Mouse (Mus musculus): Measurements from ENCODE around the gene Gm11111. TPM values are rescaled to one million over a fixed set of nuclear protein-coding genes. Genes with fewer than 3 reads are reported as not detected.
"Not testable (repeated sequence)": the region's sequence is repeated elsewhere in the genome, so short reads cannot be mapped to it uniquely, and the experiment has no call there.

Gm11111 gene
- polyA plus RNA-seq, 1 experiment, result not detected

DNA sequence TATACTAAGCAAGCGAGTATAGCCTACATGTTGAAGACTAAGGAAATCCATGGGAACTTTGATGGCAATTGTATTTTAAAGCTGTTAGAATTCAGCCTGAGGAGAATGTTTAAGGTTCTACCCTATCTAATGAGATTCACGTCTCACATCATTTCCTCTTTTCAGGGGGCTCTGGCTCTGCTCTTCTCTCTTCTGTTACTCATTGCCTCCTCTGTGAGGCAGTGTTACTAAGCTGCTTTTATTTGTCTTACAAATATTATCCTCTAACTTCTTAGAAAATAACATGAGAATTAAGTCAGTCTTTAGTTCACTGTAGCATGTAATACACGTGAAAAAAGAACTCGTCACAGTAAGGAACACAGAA is 23.0 kb downstream of the Gm11111 start:
- no peak for DNase-seq
- H3K4me3 ChIP-seq (replicated peaks; ENCODE audit: extremely low read depth, low read depth, low read length), result no peak overlapping the region
- 64% methylated on average over 4 of the region's 4 CpGs for WGBS
- TF ChIP-seq CTCF (IDR thresholded peaks at IDR 0.05; ENCODE audit: insufficient read depth, low read length) (no peak), POLR2A (IDR thresholded peaks at IDR 0.05; ENCODE audit: borderline replicate concordance, extremely low read depth, low read depth, low read length) (no peak)
- H3K4me1 ChIP-seq (ENCODE audit: control insufficient read depth, insufficient read depth, low read length), result peaks cover 2% of the 10 kb centered on the region; the same call in 1 of the 2 replicates

DNA sequence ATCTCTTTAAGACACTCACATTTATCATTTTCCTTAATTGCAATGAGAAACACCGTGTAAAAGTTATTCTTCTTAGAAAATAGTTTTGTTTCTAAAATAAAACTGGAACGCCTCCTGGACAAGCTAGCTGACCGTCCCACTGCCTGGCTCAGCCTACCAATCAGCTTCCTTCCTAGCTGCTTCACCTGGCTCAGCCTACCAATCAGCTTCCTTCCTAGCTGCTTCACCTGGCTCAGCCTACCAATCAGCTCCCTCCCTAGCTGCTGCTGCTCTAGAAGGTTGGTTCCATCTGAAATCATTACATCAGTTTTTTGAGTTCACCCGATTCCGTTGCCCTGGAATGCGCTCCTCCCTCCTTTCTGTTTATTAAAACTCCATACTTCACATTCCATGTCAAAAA is 24.0 kb downstream of the Gm11111 start:
- DNase-seq; H3K4me3 ChIP-seq (replicated peaks; ENCODE audit: extremely low read depth, low read depth, low read length); H3K4me1 ChIP-seq (ENCODE audit: control insufficient read depth, insufficient read depth, low read length): not testable (repeated sequence)
- WGBS, result 52% methylated on average over 6 of the region's 6 CpGs

DNA sequence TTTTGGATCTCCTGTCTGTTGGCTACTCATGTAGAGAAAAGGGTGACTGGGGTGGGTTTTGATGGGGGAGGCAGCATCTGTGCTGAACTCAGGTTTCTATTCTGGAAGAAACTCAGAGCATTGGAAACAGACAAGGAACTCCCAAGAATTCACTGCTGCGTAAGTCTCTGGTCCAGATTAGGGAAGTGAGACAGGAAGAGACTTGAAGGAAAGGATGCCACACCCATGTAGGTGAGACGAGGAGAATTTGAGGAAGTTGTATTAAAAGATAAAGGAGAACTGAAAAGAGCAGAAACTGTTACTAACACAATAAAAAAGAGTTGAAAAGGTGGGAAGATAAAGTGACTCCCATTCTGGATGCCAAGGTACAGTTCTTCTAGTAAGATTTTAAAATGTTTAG is 25.9 kb downstream of the Gm11111 start:
- no peak for TF ChIP-seq CTCF (IDR thresholded peaks at IDR 0.05; ENCODE audit: insufficient read depth, low read length)
- no peak for DNase-seq
- WGBS, result 38% methylated on average over 2 of the region's 2 CpGs
- peaks cover 2% of the 10 kb centered on the region; the same call in 1 of the 2 replicates for H3K4me1 ChIP-seq (ENCODE audit: control insufficient read depth, insufficient read depth, low read length)
- no peak overlapping the region for H3K4me3 ChIP-seq (replicated peaks; ENCODE audit: extremely low read depth, low read depth, low read length)

DNA sequence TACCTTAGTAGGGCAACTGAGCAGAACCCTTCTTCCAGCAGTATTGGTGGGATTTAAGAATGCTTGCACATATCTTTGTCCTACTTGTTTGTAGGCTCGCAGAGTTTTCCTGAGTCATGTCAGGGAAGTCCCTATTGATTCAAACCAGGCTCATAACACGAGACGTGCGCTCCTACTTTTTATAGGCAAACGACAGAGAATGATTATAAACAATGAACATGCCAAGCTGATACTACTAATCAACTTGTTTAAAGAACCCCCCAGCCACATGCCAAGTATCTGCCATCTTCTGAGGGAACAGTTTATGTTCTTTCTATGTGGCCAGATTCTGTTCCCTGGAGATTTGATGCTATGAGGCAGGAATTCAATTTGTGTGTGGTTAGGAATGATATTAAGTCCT is 28.3 kb downstream of the Gm11111 start:
- DNase-seq, result no peak
- TF ChIP-seq CTCF (IDR thresholded peaks at IDR 0.05; ENCODE audit: insufficient read depth, low read length) (no peak), POLR2A (IDR thresholded peaks at IDR 0.05; ENCODE audit: borderline replicate concordance, extremely low read depth, low read depth, low read length) (no peak)
- 32% methylated on average over 5 of the region's 5 CpGs for WGBS
- H3K4me1 ChIP-seq (ENCODE audit: control insufficient read depth, insufficient read depth, low read length), result peaks cover 2% of the 10 kb centered on the region; the same call in 1 of the 2 replicates
- no peak overlapping the region for H3K4me3 ChIP-seq (replicated peaks; ENCODE audit: extremely low read depth, low read depth, low read length)

DNA sequence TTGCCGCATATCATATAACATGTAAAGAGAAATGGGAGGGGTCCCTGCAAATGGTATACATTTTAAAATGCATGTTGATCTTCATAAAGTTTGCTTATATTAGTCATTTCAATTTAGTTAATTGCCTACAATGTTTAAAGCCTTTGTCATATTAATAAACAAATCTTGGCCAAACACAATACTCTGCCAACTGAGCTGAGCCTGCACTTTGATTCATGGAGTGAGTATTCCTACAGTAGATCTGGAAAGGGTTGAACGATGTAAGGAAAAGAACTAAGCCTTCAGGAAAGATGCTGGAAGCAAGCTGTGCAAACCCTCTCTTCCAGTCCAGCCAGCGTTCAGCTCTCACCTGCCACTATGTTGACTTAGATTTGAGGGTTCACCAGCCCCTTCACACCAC is 29.6 kb downstream of the Gm11111 start:
- 40% methylated on average over 3 of the region's 3 CpGs for WGBS
- no peak for DNase-seq
- no peak for TF ChIP-seq CTCF (IDR thresholded peaks at IDR 0.05; ENCODE audit: insufficient read depth, low read length)
- TF ChIP-seq POLR2A (IDR thresholded peaks at IDR 0.05; ENCODE audit: borderline replicate concordance, extremely low read depth, low read depth, low read length), result no peak
- H3K4me3 ChIP-seq (replicated peaks; ENCODE audit: extremely low read depth, low read depth, low read length), result no peak overlapping the region
- no peaks in the 10 kb centered on the region for H3K4me1 ChIP-seq (ENCODE audit: control insufficient read depth, insufficient read depth, low read length)

DNA sequence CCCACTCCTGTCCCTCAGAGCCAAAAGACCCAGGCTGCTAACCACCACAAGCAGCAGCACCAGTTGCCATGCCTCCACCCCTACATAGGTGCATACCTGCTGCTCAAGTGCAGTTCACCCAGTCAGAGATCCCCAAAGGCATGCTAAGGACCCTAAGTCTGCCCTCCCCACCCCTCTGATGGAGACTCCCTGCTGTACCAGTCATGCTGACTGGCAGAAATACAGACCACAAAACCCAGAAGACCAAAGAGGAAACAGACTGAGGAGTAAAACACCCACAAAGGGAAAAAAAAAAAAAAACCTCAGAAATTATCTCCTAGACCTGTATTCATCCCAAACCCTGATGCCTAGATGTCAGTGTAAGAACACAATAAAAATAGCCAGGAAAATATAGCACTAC is 33.4 kb downstream of the Gm11111 start:
- DNase-seq, result no peak
- Histone ChIP-seq H3K4me1 (ENCODE audit: control insufficient read depth, insufficient read depth, low read length) (no peaks in the 10 kb centered on the region), H3K4me3 (replicated peaks; ENCODE audit: extremely low read depth, low read depth, low read length) (no peak overlapping the region)
- no peak for TF ChIP-seq POLR2A (IDR thresholded peaks at IDR 0.05; ENCODE audit: borderline replicate concordance, extremely low read depth, low read depth, low read length)
- no peak for TF ChIP-seq CTCF (IDR thresholded peaks at IDR 0.05; ENCODE audit: insufficient read depth, low read length)

Other genes starting within 250 kb of the Gm11111 start
- 1.0 and 1.7 TPM in 2 replicates for gene Cfap299, start 223.4 kb upstream of the Gm11111 start, polyA plus RNA-seq (2012; rRNA removed)

All from lung, adult 2 months (tissue).